Mouse (Mus musculus) kidney, adult 2 months (tissue): ENCODE measurements at regions not wholly inside any gene's neighbourhood (a gene's known extent, or its start where the extent isn't known, plus 50 kb on each side); places are given as distances from the start of the nearest gene placed in this dataset.

Experiments
- CTCF ChIP-seq: fragments of 200-500 bp; conservative IDR thresholded peaks from 2 replicates; pipeline ENCODE4 v1.5.1; 2011; ENCODE audit warnings: low read depth, mild to moderate bottlenecking, control low read depth, low read length, moderate library complexity, mixed read lengths; ENCODE audit not compliant: insufficient read depth, insufficient read length
- POLR2A ChIP-seq: fragments of 200-500 bp; IDR thresholded peaks from one replicate; pipeline ENCODE4 v1.6.1; 2011; ENCODE audit warnings: low read depth, low read length, control low read depth

- no peak for TF ChIP-seq POLR2A
- no peak for TF ChIP-seq CTCF
Observed at GRCm38 (mm10) chr3:81292404-81292803, 256.2 kb downstream of the Pdgfc start.
